Mouse (Mus musculus) lung, adult 2 months (tissue): ENCODE measurements around the gene Copb2.

Experiments used
- CTCF ChIP-seq: fragments of 200-500 bp; IDR thresholded peaks from 2 replicates; pipeline ENCODE4 v1.5.1; 2011; ENCODE audit warnings: mild to moderate bottlenecking, low read length, control low read depth; ENCODE audit not compliant: insufficient read depth
- POLR2A ChIP-seq: fragments of 200-500 bp; IDR thresholded peaks from 2 replicates; pipeline ENCODE4 v1.6.1; 2011; ENCODE audit warnings: low read depth, mild to moderate bottlenecking, control low read depth, low read length, borderline replicate concordance; ENCODE audit errors: extremely low read depth

- TF ChIP-seq CTCF (no peak), POLR2A (no peak)
These were observed 70.0 kb downstream of the Copb2 start for GRCm38 (mm10) chr9:98633287-98634162.
